Mouse (Mus musculus): ENCODE data around the gene Ptger3. TPM values are rescaled to one million over a fixed set of nuclear protein-coding genes. Genes with fewer than 3 reads are reported as not detected.

The Ptger3 gene
- polyA plus RNA-seq, 1 experiment from 2014 or later: 2.8 TPM

DNA sequence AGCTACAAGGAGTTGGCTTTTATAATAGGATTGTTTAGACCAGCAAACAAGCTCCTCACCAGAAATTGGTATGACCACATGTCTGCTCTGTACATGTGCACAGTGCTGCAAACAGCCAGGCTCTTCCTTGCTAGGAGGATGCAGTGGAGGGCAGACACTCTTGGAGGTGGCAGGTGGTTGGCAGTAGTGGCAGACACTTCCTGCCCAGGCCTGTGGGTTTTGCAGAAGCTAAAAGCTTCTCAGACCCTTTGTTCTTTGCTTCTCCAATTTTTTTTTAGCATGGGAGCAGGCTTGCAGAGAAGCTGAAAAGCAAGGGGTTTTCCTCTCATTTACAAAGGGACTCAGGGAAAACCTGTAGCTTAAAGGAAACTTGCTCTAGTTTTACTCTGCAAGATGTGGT is 50.3 kb downstream of the Ptger3 start:
- no peaks in the 10 kb centered on the region for H3K27me3 ChIP-seq (ENCODE audit: control insufficient read depth, insufficient read depth, low read length)
- no peaks in the 10 kb centered on the region for H3K9me3 ChIP-seq (replicated peaks; ENCODE audit: control insufficient read depth, low read length)
- no peak overlapping the region for H3K4me2 ChIP-seq
- no peak overlapping the region for H3K4me3 ChIP-seq (ENCODE audit: low read depth, low read length)
- H3K4me1 ChIP-seq (ENCODE audit: control insufficient read depth, insufficient read depth, low read length): no peaks in the 10 kb centered on the region
- no peak overlapping the region for H3K9ac ChIP-seq (ENCODE audit: low read depth, low read length)
- ATAC-seq (replicated peaks; ENCODE audit: insufficient number of reproducible peaks, low FRiP score, low TSS enrichment): no peak
- no peak overlapping the region for H3K27ac ChIP-seq (ENCODE audit: low read depth, low read length)
- no peaks in the 10 kb centered on the region for H3K36me3 ChIP-seq (ENCODE audit: control insufficient read depth, insufficient read depth, low read length)

- Histone ChIP-seq H3K9ac (ENCODE audit: low read depth, low read length) (no peak overlapping the region), H3K4me2 (no peak overlapping the region)
- 65% methylated on average over 3 of the region's 3 CpGs for WGBS (ENCODE audit: insufficient replicate concordance)
Measured at GRCm38 (mm10) chr3:157627407-157627806, 60.7 kb downstream of the Ptger3 start.

GRCm38 (mm10) chr3:157630671-157631070 is 64.0 kb downstream of the Ptger3 start:
- Histone ChIP-seq H3K4me2 (no peak overlapping the region), H3K9me3 (replicated peaks; ENCODE audit: control insufficient read depth, low read length) (no peaks in the 10 kb centered on the region), H3K27ac (ENCODE audit: low read depth, low read length) (no peak overlapping the region), H3K9ac (ENCODE audit: low read depth, low read length) (no peak overlapping the region), H3K4me1 (ENCODE audit: control insufficient read depth, insufficient read depth, low read length) (no peaks in the 10 kb centered on the region), H3K4me3 (ENCODE audit: low read depth, low read length) (no peak overlapping the region), H3K27me3 (ENCODE audit: control insufficient read depth, insufficient read depth, low read length) (no peaks in the 10 kb centered on the region), H3K36me3 (ENCODE audit: control insufficient read depth, insufficient read depth, low read length) (no peaks in the 10 kb centered on the region)
- 51% methylated on average over 5 of the region's 5 CpGs for WGBS (ENCODE audit: insufficient replicate concordance)
- no peak for ATAC-seq (replicated peaks; ENCODE audit: insufficient number of reproducible peaks, low FRiP score, low TSS enrichment)

More at GRCm38 (mm10) chr3:157627407-157627806, 60.7 kb downstream of the Ptger3 start:
- no peaks in the 10 kb centered on the region for H3K4me1 ChIP-seq (ENCODE audit: control insufficient read depth, insufficient read depth, low read length)
- H3K9me3 ChIP-seq (replicated peaks; ENCODE audit: control insufficient read depth, low read length): no peaks in the 10 kb centered on the region
- H3K27me3 ChIP-seq (ENCODE audit: control insufficient read depth, insufficient read depth, low read length): no peaks in the 10 kb centered on the region
- H3K36me3 ChIP-seq (ENCODE audit: control insufficient read depth, insufficient read depth, low read length): no peaks in the 10 kb centered on the region
- no peak overlapping the region for H3K4me3 ChIP-seq (ENCODE audit: low read depth, low read length)
- H3K27ac ChIP-seq (ENCODE audit: low read depth, low read length): no peak overlapping the region
- no peak; the same call in 1 of the 2 replicates for ATAC-seq (replicated peaks; ENCODE audit: insufficient number of reproducible peaks, low FRiP score, low TSS enrichment)

DNA sequence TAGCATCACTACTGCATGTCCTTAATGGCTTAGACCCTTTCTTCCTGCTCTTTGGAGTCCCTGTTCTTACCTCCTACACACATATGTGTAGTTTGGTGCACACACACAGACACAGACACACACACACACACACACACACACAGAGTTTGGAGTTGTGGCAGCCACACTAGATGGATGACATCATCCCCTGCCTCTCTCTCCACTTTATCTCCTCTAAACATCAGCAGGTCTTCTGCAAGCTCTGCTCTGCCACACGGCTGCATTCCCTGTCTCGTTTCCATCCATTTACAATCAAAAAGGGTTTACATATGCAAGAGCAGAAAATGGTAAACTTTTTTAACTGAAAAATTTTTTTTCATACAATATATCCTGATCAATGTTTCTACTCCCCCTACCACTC is 64.7 kb downstream of the Ptger3 start:
- Histone ChIP-seq H3K27me3 (ENCODE audit: control insufficient read depth, insufficient read depth, low read length) (no peaks in the 10 kb centered on the region), H3K9ac (ENCODE audit: low read depth, low read length) (no peak overlapping the region), H3K36me3 (ENCODE audit: control insufficient read depth, insufficient read depth, low read length) (no peaks in the 10 kb centered on the region), H3K4me1 (ENCODE audit: control insufficient read depth, insufficient read depth, low read length) (no peaks in the 10 kb centered on the region), H3K4me3 (ENCODE audit: low read depth, low read length) (no peak overlapping the region), H3K9me3 (replicated peaks; ENCODE audit: control insufficient read depth, low read length) (no peaks in the 10 kb centered on the region), H3K27ac (ENCODE audit: low read depth, low read length) (no peak overlapping the region), H3K4me2 (no peak overlapping the region)
- no peak for ATAC-seq (replicated peaks; ENCODE audit: insufficient number of reproducible peaks, low FRiP score, low TSS enrichment)
- WGBS (ENCODE audit: insufficient replicate concordance): 13% methylated on average over 2 of the region's 2 CpGs

GRCm38 (mm10) chr3:157634431-157634830 is 67.7 kb downstream of the Ptger3 start:
- H3K4me3 ChIP-seq (ENCODE audit: low read depth, low read length): no peak overlapping the region
- H3K4me2 ChIP-seq: no peak overlapping the region
- 78% methylated on average over 3 of the region's 3 CpGs for WGBS (ENCODE audit: insufficient replicate concordance)
- H3K4me1 ChIP-seq (ENCODE audit: control insufficient read depth, insufficient read depth, low read length): no peaks in the 10 kb centered on the region
- H3K27me3 ChIP-seq (ENCODE audit: control insufficient read depth, insufficient read depth, low read length): no peaks in the 10 kb centered on the region
- no peaks in the 10 kb centered on the region for H3K9me3 ChIP-seq (replicated peaks; ENCODE audit: control insufficient read depth, low read length)
- no peak overlapping the region for H3K9ac ChIP-seq (ENCODE audit: low read depth, low read length)
- no peak overlapping the region for H3K27ac ChIP-seq (ENCODE audit: low read depth, low read length)
- ATAC-seq (replicated peaks; ENCODE audit: insufficient number of reproducible peaks, low FRiP score, low TSS enrichment): no peak
- H3K36me3 ChIP-seq (ENCODE audit: control insufficient read depth, insufficient read depth, low read length): no peaks in the 10 kb centered on the region

DNA sequence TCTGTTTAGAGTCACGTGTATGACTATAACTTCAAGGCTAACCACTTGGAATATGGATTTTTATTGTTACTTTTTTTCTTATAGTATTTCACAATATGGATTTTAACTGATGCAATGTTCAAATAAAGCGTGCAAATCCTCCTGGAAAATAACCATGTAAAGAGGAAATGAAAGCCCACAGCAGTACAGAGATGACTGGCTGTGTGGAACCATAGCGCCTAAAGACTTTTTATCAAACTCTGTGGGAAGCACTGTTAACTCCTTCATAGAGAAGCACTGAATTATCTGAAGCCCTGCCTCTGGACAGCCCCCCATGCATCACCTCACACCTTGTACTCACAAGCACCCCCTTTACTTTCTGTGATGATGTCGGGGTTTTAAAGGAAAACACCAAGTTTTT is 69.0 kb downstream of the Ptger3 start:
- 63% methylated on average over 4 of the region's 4 CpGs for WGBS (ENCODE audit: insufficient replicate concordance)
- no peak for ATAC-seq (replicated peaks; ENCODE audit: insufficient number of reproducible peaks, low FRiP score, low TSS enrichment)
- Histone ChIP-seq H3K4me3 (ENCODE audit: low read depth, low read length) (no peak overlapping the region), H3K9ac (ENCODE audit: low read depth, low read length) (no peak overlapping the region), H3K4me1 (ENCODE audit: control insufficient read depth, insufficient read depth, low read length) (no peaks in the 10 kb centered on the region), H3K9me3 (replicated peaks; ENCODE audit: control insufficient read depth, low read length) (no peaks in the 10 kb centered on the region), H3K36me3 (ENCODE audit: control insufficient read depth, insufficient read depth, low read length) (no peaks in the 10 kb centered on the region), H3K27ac (ENCODE audit: low read depth, low read length) (no peak overlapping the region), H3K4me2 (no peak overlapping the region), H3K27me3 (ENCODE audit: control insufficient read depth, insufficient read depth, low read length) (no peaks in the 10 kb centered on the region)

DNA sequence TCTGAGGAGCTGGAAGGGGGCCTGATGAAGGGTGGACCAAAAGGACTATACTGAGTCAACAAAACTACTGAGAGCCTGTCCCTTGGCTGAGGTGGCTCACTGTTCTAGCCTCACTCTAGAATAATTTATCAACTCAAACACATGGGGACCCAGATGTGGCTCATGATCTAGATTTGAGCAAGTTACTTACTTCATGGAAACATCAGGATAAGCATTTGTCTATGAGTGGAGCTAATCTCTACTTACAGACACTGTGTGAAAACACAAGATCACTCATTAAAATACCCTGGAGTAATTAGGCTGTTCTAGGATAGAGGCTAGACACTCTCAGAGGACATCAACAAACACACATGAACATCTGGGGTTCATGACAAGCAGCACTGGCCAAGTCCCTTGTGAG is 70.2 kb downstream of the Ptger3 start:
- Histone ChIP-seq H3K4me1 (ENCODE audit: control insufficient read depth, insufficient read depth, low read length) (no peaks in the 10 kb centered on the region), H3K4me2 (no peak overlapping the region), H3K9me3 (replicated peaks; ENCODE audit: control insufficient read depth, low read length) (no peaks in the 10 kb centered on the region), H3K36me3 (ENCODE audit: control insufficient read depth, insufficient read depth, low read length) (no peaks in the 10 kb centered on the region), H3K27ac (ENCODE audit: low read depth, low read length) (no peak overlapping the region), H3K9ac (ENCODE audit: low read depth, low read length) (no peak overlapping the region), H3K4me3 (ENCODE audit: low read depth, low read length) (no peak overlapping the region), H3K27me3 (ENCODE audit: control insufficient read depth, insufficient read depth, low read length) (no peaks in the 10 kb centered on the region)
- ATAC-seq (replicated peaks; ENCODE audit: insufficient number of reproducible peaks, low FRiP score, low TSS enrichment): no peak

- no peak overlapping the region for H3K27ac ChIP-seq (ENCODE audit: low read depth, low read length)
- no peak for ATAC-seq (replicated peaks; ENCODE audit: insufficient number of reproducible peaks, low FRiP score, low TSS enrichment)
Measured at GRCm38 (mm10) chr3:157637341-157637740, 70.6 kb downstream of the Ptger3 start.

GRCm38 (mm10) chr3:157641634-157642033 is 74.9 kb downstream of the Ptger3 start:
- H3K4me2 ChIP-seq: no peak overlapping the region
- no peaks in the 10 kb centered on the region for H3K4me1 ChIP-seq (ENCODE audit: control insufficient read depth, insufficient read depth, low read length)
- 69% methylated on average over 4 of the region's 4 CpGs for WGBS (ENCODE audit: insufficient replicate concordance)
- no peak for ATAC-seq (replicated peaks; ENCODE audit: insufficient number of reproducible peaks, low FRiP score, low TSS enrichment)
- H3K36me3 ChIP-seq (ENCODE audit: control insufficient read depth, insufficient read depth, low read length): no peaks in the 10 kb centered on the region
- H3K27me3 ChIP-seq (ENCODE audit: control insufficient read depth, insufficient read depth, low read length): no peaks in the 10 kb centered on the region
- H3K9me3 ChIP-seq (replicated peaks; ENCODE audit: control insufficient read depth, low read length): no peaks in the 10 kb centered on the region
- no peak overlapping the region for H3K27ac ChIP-seq (ENCODE audit: low read depth, low read length)
- no peak overlapping the region for H3K9ac ChIP-seq (ENCODE audit: low read depth, low read length)
- H3K4me3 ChIP-seq (ENCODE audit: low read depth, low read length): no peak overlapping the region

More at GRCm38 (mm10) chr3:157637341-157637740, 70.6 kb downstream of the Ptger3 start:
- no peak overlapping the region for H3K9ac ChIP-seq (ENCODE audit: low read depth, low read length)
- H3K4me2 ChIP-seq: no peak overlapping the region
- no peaks in the 10 kb centered on the region for H3K9me3 ChIP-seq (replicated peaks; ENCODE audit: control insufficient read depth, low read length)
- no peaks in the 10 kb centered on the region for H3K4me1 ChIP-seq (ENCODE audit: control insufficient read depth, insufficient read depth, low read length)
- no peaks in the 10 kb centered on the region for H3K27me3 ChIP-seq (ENCODE audit: control insufficient read depth, insufficient read depth, low read length)
- H3K4me3 ChIP-seq (ENCODE audit: low read depth, low read length): no peak overlapping the region
- 64% methylated on average over 2 of the region's 2 CpGs for WGBS (ENCODE audit: insufficient replicate concordance)
- H3K36me3 ChIP-seq (ENCODE audit: control insufficient read depth, insufficient read depth, low read length): no peaks in the 10 kb centered on the region
